Mouse (Mus musculus): ENCODE results near the gene Lurap1l. TPM values are rescaled to one million over a fixed set of nuclear protein-coding genes. Genes with fewer than 3 reads are reported as not detected.

Gene Lurap1l
- polyA plus RNA-seq, 1 experiment from 2014 or later = 4.6 TPM

Small RNA genes lying within 50 kb of the gene (microRNA-seq; reads per million reads assigned to microRNA genes)
- not detected for gene Gm27452

Other genes starting within 250 kb of the Lurap1l start
- 0.14 and 0.18 TPM in 2 replicates for gene Tyrp1, start 76.5 kb upstream of the Lurap1l start, polyA plus RNA-seq (2014; fragmentation: Nextera tagmentation; extraction: Ambion mirVana)

Measured in midbrain, embryonic 11.5 days (tissue).